Mouse (Mus musculus) left cerebral cortex, adult 8-10 months (tissue): ENCODE measurements around the gene Txnrd1. TPM values are rescaled to one million over a fixed set of nuclear protein-coding genes. Genes with fewer than 3 reads are reported as not detected.

Experiments used
- DNase-seq, 2 experiments: peaks; one replicate each; pipeline ENCODE4 v3.0.0; 2022; ENCODE audit warnings: low spot score in 2 of 2
- total RNA-seq, 4 experiments: library from RNA; stranded (reverse); gene quantifications; 2 replicates each; pipeline ENCODE4 v1.2.4; 2022

The Txnrd1 gene
- total RNA-seq, 4 experiments from 2014 or later = 44.4 to 54.4 (median 51.4) TPM

DNA sequence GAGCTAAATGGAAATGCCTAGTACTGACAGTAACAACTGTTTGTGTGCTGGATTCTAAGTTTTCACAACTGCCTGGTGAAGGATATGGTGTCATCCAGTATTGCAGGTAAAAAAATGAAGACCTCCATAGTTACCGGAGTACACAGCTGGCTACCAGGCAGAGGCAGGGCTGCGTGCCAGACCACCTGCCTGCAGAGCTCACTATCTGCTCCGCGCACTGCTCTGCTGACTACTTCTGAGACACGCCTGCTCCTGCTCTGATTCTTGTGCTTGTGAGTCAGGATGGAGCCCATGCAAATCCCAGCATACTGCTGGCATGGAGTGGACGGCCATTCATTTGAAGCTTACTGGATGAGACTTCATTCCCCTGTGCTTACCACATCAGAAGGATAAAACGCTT lies 30.1 kb downstream of the Txnrd1 start:
- no peak for DNase-seq

GRCm38 (mm10) chr10:82866356-82866755 lies 32.6 kb downstream of the Txnrd1 start, which contains the start of gene Eid3:
Gene Eid3 (plus strand): TSS chr10:82866626.
- DNase-seq = no peak

DNA sequence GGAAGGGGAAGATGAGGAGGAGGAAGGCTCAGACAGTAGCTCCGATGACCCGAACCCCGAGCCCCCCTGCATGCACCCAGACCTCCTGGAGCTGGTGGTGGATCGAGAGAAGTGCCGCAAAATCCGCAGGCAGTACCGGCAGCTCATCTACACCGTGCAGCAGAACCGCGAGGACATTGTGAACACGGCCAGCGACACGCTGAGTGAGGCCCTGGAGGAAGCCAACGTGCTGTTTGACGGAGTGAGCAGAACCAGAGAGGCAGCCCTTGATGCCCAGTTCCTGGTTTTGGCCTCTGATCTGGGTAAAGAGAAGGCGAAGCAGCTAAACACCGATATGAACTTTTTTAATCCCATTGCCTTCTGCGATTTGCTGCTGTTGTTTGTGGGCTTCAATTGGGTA lies 33.1 kb downstream of the Txnrd1 start:
- DNase-seq = no peak

DNA sequence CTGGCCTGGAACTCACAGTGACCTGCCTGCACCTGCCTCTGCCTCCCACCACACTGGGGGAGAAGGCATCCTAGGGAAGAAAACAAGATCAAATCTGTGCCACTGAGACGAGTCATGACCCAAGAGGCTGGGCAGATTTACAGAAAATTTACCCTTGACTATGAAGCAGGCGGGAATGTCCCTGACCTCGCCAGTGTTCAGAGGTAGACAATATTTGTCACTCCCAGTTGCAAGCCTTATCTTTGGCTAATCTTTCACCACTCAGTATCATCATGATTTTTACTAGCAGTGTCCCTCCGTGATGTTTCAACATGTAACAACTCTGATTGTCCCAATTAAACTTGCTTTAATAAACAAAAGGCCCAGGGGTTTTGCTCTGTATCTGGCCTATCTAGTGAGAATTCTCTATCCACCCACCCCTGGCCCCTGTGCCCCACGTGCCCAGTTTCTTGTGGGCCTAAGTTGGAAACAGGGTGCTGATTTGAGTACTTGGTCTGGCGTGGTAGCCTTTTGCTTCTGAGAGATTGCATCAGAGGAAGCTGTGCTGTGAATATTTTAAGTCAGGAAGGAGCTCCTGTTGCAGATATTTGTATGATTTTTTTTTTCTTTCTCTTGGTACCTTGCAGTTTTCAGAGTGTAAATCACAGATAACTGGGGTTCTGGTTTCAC lies 34.8 kb downstream of the Txnrd1 start:
- no peak for DNase-seq

DNA sequence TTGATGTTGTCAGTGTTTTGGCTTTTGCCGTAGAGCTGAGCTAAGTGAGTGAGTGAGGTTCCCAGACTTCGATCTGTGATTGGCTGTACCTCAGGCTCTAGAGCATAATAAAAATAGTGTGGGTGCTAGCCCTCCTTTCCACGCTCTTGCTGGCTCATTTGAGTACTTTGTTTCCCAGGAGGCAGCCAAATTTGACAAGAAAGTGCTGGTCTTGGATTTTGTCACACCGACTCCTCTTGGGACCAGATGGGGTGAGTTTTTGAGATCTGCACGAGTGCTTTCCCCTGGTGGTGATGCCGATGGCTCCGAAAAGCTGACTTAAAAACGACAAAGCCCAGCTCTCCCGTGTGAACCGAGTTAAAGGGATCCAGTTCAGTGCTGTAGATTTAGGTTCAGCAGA lies 41.7 kb downstream of the Txnrd1 start:
- no peak for DNase-seq

DNA sequence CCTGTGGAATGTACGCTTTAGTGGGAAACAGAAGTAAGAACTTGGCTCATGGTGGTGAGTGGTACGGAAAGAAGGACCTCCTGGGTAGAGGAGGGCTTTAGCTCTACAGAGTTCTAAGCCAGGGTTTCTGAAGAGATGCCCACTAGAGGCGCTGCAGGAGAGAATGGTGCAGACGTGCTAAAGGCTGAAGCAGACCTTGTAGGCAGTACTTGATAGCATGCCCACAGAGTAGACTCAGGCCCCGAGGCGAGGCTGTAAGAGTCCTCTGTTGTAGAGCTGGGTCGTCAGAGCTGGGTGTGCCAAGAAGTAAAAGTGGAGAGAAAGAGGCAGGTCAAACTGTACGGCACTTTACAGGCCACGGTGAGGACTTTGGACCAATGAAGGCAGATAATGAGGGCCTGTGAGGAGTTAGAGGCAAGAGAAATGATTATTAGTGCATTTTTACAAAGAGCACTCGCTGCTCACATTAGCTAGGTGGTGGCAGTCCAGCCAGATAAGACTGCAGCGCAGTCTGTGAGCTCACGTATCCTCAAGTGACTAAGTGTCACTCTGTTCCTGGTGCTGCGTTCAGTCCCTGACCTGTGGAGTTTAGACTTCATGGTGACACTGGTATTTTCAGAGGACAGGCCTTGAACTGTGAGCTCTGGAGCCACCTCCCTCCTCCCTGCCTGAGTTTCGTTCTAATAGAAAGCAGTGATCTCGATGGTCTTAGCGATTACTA lies 42.5 kb downstream of the Txnrd1 start:
- DNase-seq = no peak

- DNase-seq = no peak
Observed at GRCm38 (mm10) chr10:82887354-82887753, 53.6 kb downstream of the Txnrd1 start.

GRCm38 (mm10) chr10:82888576-82888975 lies 54.8 kb downstream of the Txnrd1 start:
- no peak for DNase-seq

GRCm38 (mm10) chr10:82889447-82889973 lies 55.8 kb downstream of the Txnrd1 start:
- no peak for DNase-seq

- DNase-seq = no peak
Observed at GRCm38 (mm10) chr10:82890936-82891335, 57.2 kb downstream of the Txnrd1 start.

DNA sequence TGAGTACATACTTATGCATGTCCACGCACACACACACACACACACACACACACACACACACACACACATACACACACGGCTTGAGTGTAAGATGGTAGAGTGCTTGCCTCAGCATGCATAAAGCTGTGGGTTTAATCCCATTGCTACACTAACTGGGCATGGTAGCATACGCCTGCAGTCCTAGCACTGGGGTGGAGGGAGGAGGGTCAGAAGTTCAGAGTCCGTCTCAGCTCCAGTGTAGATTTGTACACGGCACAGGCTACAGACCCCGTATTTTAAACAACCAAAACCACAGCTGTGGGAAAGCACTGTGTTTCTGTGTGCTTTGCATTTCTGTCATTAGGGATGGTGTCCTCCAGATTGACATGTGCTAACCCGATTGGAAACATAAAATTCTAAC lies 57.7 kb downstream of the Txnrd1 start:
- DNase-seq = no peak

GRCm38 (mm10) chr10:82892442-82893055 lies 58.8 kb downstream of the Txnrd1 start:
- no peak for DNase-seq

GRCm38 (mm10) chr10:82893872-82894650 lies 60.3 kb downstream of the Txnrd1 start:
- peak in 1 of 2 experiments; percentile 45 for DNase-seq

GRCm38 (mm10) chr10:82897936-82898335 lies 64.2 kb downstream of the Txnrd1 start:
- no peak for DNase-seq

GRCm38 (mm10) chr10:82898893-82899292 lies 65.1 kb downstream of the Txnrd1 start:
- DNase-seq = no peak

DNA sequence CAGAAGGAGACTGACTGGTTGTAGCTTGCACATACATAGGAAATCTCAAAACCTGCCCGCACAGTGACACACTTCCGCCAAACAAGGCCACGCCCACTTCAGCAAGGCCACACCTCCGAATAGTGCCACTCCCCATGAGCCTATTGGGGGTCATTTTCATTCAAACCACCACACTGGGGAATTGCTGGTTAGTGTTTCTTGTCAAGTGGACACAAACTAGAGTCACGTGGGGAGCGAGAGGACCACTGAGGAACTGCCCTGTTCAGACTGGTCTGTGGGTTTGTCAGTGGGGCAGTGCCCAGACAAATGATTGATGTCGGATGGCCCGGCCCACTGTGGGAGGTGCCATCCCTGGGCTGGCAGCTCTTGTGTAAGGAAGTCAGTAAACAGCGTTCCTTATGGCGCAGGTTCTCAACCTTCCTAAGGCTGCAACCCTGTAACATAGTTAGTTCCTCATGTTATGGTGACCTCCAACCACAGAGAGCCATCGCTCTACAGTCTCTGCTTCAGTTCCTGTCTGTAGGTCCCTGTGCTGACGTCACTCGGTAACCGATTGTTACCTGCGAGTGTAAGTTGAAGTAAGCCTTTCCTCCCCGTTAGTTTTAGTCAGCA lies 66.2 kb downstream of the Txnrd1 start:
- DNase-seq = no peak

DNA sequence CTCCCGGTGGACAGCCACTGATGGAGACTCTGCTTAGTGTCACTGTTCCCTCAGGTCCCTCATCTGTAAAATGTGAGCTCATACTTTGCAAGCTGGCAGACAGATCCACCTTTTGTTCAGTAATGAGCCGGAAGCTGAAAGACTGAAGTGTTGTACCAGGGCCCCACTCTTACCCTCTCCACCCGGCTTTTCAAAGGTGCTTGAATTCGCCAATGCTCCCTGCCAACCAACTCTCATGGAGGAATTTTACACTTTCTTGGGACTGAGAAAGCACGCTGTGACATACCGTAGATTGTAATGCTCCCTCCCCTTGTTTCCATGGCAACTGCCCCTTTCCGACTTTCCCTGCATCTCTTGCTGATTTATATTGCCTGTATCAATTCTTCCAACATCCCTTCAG lies 66.8 kb downstream of the Txnrd1 start:
- DNase-seq = no peak

DNA sequence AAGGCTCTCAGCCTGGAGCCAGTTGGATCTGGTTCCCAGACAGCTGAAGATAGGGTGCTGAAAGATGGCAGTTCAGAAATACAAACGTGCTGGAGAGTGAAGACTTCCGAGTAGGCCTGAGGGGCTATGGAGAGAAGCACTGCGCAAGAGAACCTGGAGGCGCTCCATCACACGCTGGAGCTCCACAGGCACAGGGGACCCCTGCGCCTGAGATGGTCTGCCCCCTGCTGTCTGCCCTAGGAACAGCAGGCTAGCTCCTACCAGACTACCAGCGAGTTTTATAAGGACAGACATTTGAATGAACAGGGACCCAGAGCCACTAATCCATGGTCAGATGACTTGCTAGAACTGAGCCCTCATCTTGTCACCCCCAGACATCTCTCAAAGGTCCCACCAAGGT lies 67.7 kb downstream of the Txnrd1 start:
- DNase-seq = peak; percentile 36 to 78

DNA sequence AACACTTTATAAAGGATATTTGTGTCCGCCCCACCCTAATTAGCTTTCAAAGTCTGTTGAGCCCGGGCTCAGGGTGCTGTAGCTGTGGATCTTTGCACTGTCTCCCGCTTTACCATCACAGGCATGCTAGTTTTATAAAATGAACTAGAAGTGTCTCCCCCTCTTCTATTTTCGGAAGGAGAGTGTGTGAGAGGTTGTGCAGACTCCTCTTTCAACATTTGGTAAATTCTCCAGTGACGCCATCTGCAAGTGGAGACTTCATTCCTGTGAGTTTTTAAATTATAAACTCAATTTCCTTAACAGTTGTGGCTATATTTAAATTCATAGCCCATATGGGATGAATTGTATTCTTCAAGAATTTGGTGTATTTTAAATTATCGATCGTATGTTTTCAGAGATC lies 74.8 kb downstream of the Txnrd1 start:
- DNase-seq = no peak

DNA sequence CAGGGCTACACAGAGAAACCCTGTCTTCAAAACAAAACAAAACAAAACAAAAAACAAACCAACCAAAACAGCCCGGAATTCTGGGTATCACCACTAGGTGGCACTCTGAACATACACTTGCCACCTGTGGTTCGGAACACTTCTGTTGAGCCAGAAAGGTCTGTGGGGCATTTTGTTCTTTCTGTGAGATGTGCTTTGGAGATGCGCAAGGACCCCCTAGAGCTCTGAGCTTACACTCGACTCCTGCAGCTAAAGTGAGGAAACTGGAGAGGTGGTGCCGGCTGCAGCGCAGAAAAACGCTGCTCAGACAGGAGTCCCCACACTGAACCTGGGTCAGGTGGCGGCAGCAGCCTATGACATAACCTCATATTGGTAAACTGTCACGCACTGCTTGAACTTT lies 75.6 kb downstream of the Txnrd1 start:
- peak in 1 of 2 experiments; percentile 61 for DNase-seq

DNA sequence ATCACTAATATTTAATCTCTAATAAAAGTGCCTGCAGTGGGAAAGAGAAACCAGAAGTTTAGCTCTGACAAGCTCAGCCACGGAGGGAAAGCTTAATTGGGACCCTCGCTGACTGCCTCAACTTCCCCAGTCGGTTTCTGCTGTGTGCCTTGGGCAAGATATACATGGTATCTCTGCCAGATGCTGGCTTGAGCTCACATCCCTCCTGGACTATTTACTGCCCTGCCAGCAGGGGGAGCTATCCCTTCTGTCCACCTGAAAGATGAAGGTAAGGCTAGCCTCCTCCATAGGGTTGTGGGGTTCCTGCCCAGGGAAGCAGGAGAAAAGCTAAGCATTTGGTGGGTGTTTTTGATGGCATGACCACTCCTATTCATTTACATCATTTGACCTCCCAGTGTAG lies 76.4 kb downstream of the Txnrd1 start:
- no peak for DNase-seq
